Mouse (Mus musculus): Measurements from ENCODE around the gene Tbc1d20. TPM values are rescaled to one million over a fixed set of nuclear protein-coding genes. Genes with fewer than 3 reads are reported as not detected.

Gene Tbc1d20
- polyA plus RNA-seq, 1 experiment, result 17.7 TPM

GRCm38 (mm10) chr2:152317054-152317453 is 23.4 kb downstream of the Tbc1d20 start:
- TF ChIP-seq GATA1 (IDR thresholded peaks at IDR 0.05; ENCODE audit: low read length), result no peak

- no peak for TF ChIP-seq GATA1 (IDR thresholded peaks at IDR 0.05; ENCODE audit: low read length)
Observed at GRCm38 (mm10) chr2:152321558-152321957, 27.9 kb downstream of the Tbc1d20 start.

GRCm38 (mm10) chr2:152322198-152322597 is 28.6 kb downstream of the Tbc1d20 start:
- TF ChIP-seq GATA1 (IDR thresholded peaks at IDR 0.05; ENCODE audit: low read length), result no peak

GRCm38 (mm10) chr2:152323971-152324370 is 30.3 kb downstream of the Tbc1d20 start:
- TF ChIP-seq GATA1 (IDR thresholded peaks at IDR 0.05; ENCODE audit: low read length), result no peak

- no peak for TF ChIP-seq GATA1 (IDR thresholded peaks at IDR 0.05; ENCODE audit: low read length)
Observed at GRCm38 (mm10) chr2:152324842-152325241, 31.2 kb downstream of the Tbc1d20 start.

- no peak for TF ChIP-seq GATA1 (IDR thresholded peaks at IDR 0.05; ENCODE audit: low read length)
Observed at GRCm38 (mm10) chr2:152326157-152326556, 32.5 kb downstream of the Tbc1d20 start.

GRCm38 (mm10) chr2:152326654-152327053 is 33.0 kb downstream of the Tbc1d20 start:
- no peak for TF ChIP-seq GATA1 (IDR thresholded peaks at IDR 0.05; ENCODE audit: low read length)

- no peak for TF ChIP-seq GATA1 (IDR thresholded peaks at IDR 0.05; ENCODE audit: low read length)
Observed at GRCm38 (mm10) chr2:152327980-152328379, 34.4 kb downstream of the Tbc1d20 start.

- no peak for TF ChIP-seq GATA1 (IDR thresholded peaks at IDR 0.05; ENCODE audit: low read length)
Observed at GRCm38 (mm10) chr2:152330858-152331423, 37.3 kb downstream of the Tbc1d20 start.

- no peak for TF ChIP-seq GATA1 (IDR thresholded peaks at IDR 0.05; ENCODE audit: low read length)
Observed at GRCm38 (mm10) chr2:152332101-152332825, 38.6 kb downstream of the Tbc1d20 start, which contains the start of gene Rbck1. Rbck1 (minus strand) TSS chr2:152332653.

GRCm38 (mm10) chr2:152333345-152334006 is 39.8 kb downstream of the Tbc1d20 start:
- TF ChIP-seq GATA1 (IDR thresholded peaks at IDR 0.05; ENCODE audit: low read length), result no peak

- TF ChIP-seq GATA1 (IDR thresholded peaks at IDR 0.05; ENCODE audit: low read length), result no peak
Observed at GRCm38 (mm10) chr2:152335289-152335820, 41.7 kb downstream of the Tbc1d20 start.

GRCm38 (mm10) chr2:152336856-152337255 is 43.2 kb downstream of the Tbc1d20 start:
- no peak for TF ChIP-seq GATA1 (IDR thresholded peaks at IDR 0.05; ENCODE audit: low read length)

GRCm38 (mm10) chr2:152337591-152338212 is 44.1 kb downstream of the Tbc1d20 start:
- TF ChIP-seq GATA1 (IDR thresholded peaks at IDR 0.05; ENCODE audit: low read length), result no peak

GRCm38 (mm10) chr2:152338319-152338718 is 44.7 kb downstream of the Tbc1d20 start:
- TF ChIP-seq GATA1 (IDR thresholded peaks at IDR 0.05; ENCODE audit: low read length), result no peak
